Mouse (Mus musculus) naive thymus-derived CD4-positive, alpha-beta T cell, adult 2 months (primary cell): ENCODE data around the gene Rala.

ENCODE experiments used
- DNase-seq: peaks from one replicate; pipeline ENCODE4 v3.0.0-alpha.2; 2011; ENCODE audit warnings: low read depth

The Rala gene

GRCm38 (mm10) chr13:17879061-17879460 lies 65.0 kb downstream of the Rala start:
- DNase-seq, result no peak

- no peak for DNase-seq
Observed at GRCm38 (mm10) chr13:17866741-17867140, 77.3 kb downstream of the Rala start.

- DNase-seq, result no peak
Observed at GRCm38 (mm10) chr13:17860536-17860935, 83.5 kb downstream of the Rala start.

- no peak for DNase-seq
Observed at GRCm38 (mm10) chr13:17859365-17860033, 84.5 kb downstream of the Rala start.

- DNase-seq, result no peak
Observed at GRCm38 (mm10) chr13:17857046-17857445, 87.0 kb downstream of the Rala start.

- no peak for DNase-seq
Observed at GRCm38 (mm10) chr13:17855492-17856138, 88.4 kb downstream of the Rala start.

GRCm38 (mm10) chr13:17854755-17855154 lies 89.3 kb downstream of the Rala start:
- DNase-seq, result no peak

- DNase-seq, result no peak
Observed at GRCm38 (mm10) chr13:17843336-17843735, 100.7 kb downstream of the Rala start.

GRCm38 (mm10) chr13:17842756-17843155 lies 101.3 kb downstream of the Rala start:
- DNase-seq, result no peak

GRCm38 (mm10) chr13:17839137-17839536 lies 104.9 kb downstream of the Rala start:
- no peak for DNase-seq

- DNase-seq, result peak; percentile 73
Observed at GRCm38 (mm10) chr13:17838484-17838851, 105.6 kb downstream of the Rala start.

GRCm38 (mm10) chr13:17837610-17838483 lies 106.2 kb downstream of the Rala start:
- peak; percentile 48 for DNase-seq

GRCm38 (mm10) chr13:17836808-17837207 lies 107.2 kb downstream of the Rala start:
- no peak for DNase-seq

GRCm38 (mm10) chr13:17832940-17833339 lies 111.1 kb downstream of the Rala start:
- no peak for DNase-seq
